Mouse (Mus musculus): Measurements from ENCODE around the gene Ube2v1. TPM values are rescaled to one million over a fixed set of nuclear protein-coding genes. Genes with fewer than 3 reads are reported as not detected.

The Ube2v1 gene
- polyA plus RNA-seq (2017; shearing (Covaris generic)) = 212 TPM

DNA sequence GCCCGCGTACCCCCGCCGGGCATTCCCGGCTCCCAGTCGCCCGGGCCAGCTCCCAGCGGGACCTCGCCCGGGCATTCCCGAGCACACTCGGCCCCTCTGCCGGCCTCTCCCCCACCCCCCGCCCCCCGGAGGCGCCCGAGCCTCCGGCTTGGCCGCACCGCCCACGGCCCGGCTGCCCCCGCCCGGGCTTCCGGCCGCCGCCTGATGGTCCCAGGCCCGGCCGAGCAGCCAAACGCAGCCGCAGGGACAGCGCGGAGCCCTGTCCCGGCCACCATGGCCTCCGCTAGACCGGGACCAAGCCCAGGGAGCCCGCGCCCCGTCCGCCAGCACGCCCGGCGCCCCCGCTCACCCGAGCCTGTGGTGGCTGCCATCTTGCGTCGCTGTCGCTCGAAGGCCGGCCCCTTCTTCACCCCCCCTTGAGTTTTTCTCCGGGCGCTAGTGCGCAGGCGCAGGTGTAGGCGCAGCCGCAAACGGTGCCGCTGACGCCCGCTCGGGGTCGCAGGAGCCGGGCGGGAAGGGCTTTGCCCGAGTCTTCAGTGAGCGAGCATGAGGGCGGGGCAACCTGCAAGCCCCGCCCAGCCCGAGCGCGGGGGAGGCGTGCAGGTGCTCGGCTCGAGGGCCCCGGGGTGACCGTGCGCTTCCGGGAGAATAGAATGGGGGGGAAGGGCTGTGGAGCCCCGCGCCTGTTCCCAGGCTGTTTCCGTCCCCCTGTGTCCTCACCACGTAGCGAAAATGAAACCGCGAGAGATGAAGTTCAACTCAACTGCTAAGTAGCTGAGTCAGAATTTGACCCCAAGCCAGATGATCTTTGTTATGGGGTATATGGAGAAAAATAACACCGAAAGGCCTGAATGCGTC is at the start of gene Ube2v1:
Ube2v1 (minus strand) TSS at position 505 of the 858 bp plus-strand sequence.

GRCm38 (mm10) chr2:167661270-167662203 is 29.6 kb upstream of the Ube2v1 start, which contains the start of gene Gm20431:
Gene Gm20431 (minus strand): TSS chr2:167661496.

Other genes with a start within 250 kb of the Ube2v1 start
- 49.6 TPM for gene Slc9a8, start 210.4 kb downstream of the Ube2v1 start, polyA plus RNA-seq (2017; shearing (Covaris generic))
- 189 TPM for gene Rnf114, start 139.4 kb downstream of the Ube2v1 start, polyA plus RNA-seq (2017; shearing (Covaris generic))
- gene Spata2, start 139.2 kb downstream of the Ube2v1 start, polyA plus RNA-seq (2017; shearing (Covaris generic)) = 41.9 TPM
- gene Snai1, start 93.9 kb downstream of the Ube2v1 start, polyA plus RNA-seq (2017; shearing (Covaris generic)) = not detected
- gene Gm20431, start 29.4 kb upstream of the Ube2v1 start, polyA plus RNA-seq (2017; shearing (Covaris generic)) = 15.4 TPM
- gene Cebpb, start 56.8 kb upstream of the Ube2v1 start, polyA plus RNA-seq (2017; shearing (Covaris generic)) = 156 TPM
- 92.1 TPM for gene Tmem189, start 57.7 kb upstream of the Ube2v1 start, polyA plus RNA-seq (2017; shearing (Covaris generic))